ENCODE assay signal across 20 mouse cellular contexts in the genomic region with DNA sequence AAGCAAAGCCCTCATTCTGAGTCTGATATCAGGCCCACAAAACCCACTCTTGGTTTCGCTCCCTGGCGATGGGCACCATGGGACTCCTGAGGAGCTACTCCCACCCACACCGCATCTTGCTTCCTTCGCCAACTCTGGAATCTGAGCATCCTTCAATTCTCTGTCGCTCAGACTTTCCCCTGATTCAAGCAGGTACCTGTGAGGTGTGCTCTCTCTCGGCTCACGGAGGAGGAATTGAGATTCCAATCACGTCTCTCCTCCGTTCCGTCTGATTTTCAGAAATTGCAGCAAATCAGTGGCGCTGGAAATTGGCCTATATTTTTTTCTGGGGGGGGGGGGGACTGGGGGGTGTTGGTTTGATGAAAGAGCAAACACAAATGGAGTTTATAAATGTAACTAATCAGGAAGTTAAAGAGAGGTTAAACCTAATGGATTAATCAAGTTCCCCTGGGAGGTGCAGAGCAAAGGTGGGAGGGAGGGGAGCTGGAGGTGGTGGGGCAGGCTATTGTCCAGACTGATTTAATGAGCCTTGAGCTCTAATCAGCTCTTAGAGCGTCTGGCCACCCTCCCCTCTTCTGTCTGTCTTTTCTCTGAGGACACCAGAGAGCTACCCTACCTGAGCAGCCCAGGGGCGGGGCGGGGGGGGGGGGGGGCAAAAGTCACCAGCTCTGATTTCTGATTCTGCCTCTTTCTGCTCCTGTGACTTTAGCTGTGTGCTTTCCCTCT. TPM values are rescaled to one million over a fixed set of nuclear protein-coding genes. Genes with fewer than 3 reads are reported as not detected.
A peak's percentile ranks its signal among the peaks of the same experiment; 100 is the strongest.
DNase-seq lines count a peak whose midpoint lies in the region; ATAC-seq and TF ChIP-seq lines count a peak whose summit lies in the region.
"Had no signal": no experiment of that assay in that cellular context is flagged by ENCODE, and none has a peak within 500 bp of the region (broad histone marks: within the 10 kb centered on the region; RNA-seq: fewer than 3 reads in every experiment).

No protein-coding gene starts in this region.

- TF ChIP-seq EP300 in heart, adult 2 months (IDR thresholded peaks at IDR 0.05; ENCODE audit: insufficient read depth, low read depth, low read length), result no peak

- DNase-seq in forebrain, embryonic 11.5 days (ENCODE audit: low spot score), result peak; percentile 55
- DNase-seq in forebrain, embryonic 10.5 days (ENCODE audit: extremely low spot score, low spot score), result no peak
- DNase-seq in spleen, adult 12 weeks (ENCODE audit: low spot score), result no peak
- no peak for DNase-seq in cerebellum, postnatal 10 days
- no peak for DNase-seq in heart, adult 2 months
- DNase-seq: adrenal gland, adult 8-10 months; cerebellum, adult 11-12 months; gastrocnemius, postnatal 10 days; heart, postnatal 10 days; kidney, adult 9 months; left cerebral cortex, postnatal 4 days; liver, embryonic 13.5 days had no signal

- TF ChIP-seq POLR2A in heart, adult 2 months (IDR thresholded peaks at IDR 0.05; ENCODE audit: insufficient read depth, low read depth, low read length), result no peak

- no peaks in the 10 kb centered on the region for H3K36me3 ChIP-seq in forebrain, embryonic 11.5 days (ENCODE audit: control insufficient read depth, insufficient read depth, low read length)
- no peaks in the 10 kb centered on the region for H3K36me3 ChIP-seq in forebrain, embryonic 10.5 days (replicated peaks)
- no peaks in the 10 kb centered on the region for H3K36me3 ChIP-seq in forebrain, embryonic 13.5 days (ENCODE audit: poor library complexity, severe bottlenecking)
- no peaks in the 10 kb centered on the region for H3K36me3 ChIP-seq in hindbrain, embryonic 15.5 days
- no peaks in the 10 kb centered on the region for H3K36me3 ChIP-seq in midbrain, embryonic 16.5 days (ENCODE audit: control insufficient read depth, insufficient read depth, low read length)
- no peaks in the 10 kb centered on the region for H3K36me3 ChIP-seq in heart, adult 2 months (ENCODE audit: control insufficient read depth, insufficient read depth, low read length)
- H3K36me3 ChIP-seq: embryonic facial prominence, embryonic 15.5 days; heart, embryonic 10.5 days; liver, embryonic 13.5 days; lung, embryonic 15.5 days had no signal

- TF ChIP-seq CTCF in heart, adult 2 months (IDR thresholded peaks at IDR 0.05), result no peak

- peaks cover 11% of the 10 kb centered on the region for H3K27me3 ChIP-seq in forebrain, embryonic 11.5 days (ENCODE audit: control insufficient read depth, insufficient read depth, low read length)
- H3K27me3 ChIP-seq in forebrain, embryonic 10.5 days (ENCODE audit: poor library complexity, severe bottlenecking), result peaks cover 85% of the 10 kb centered on the region
- peaks cover 34% of the 10 kb centered on the region for H3K27me3 ChIP-seq in forebrain, embryonic 13.5 days
- H3K27me3 ChIP-seq in hindbrain, embryonic 15.5 days, result no peaks in the 10 kb centered on the region
- no peaks in the 10 kb centered on the region for H3K27me3 ChIP-seq in midbrain, embryonic 16.5 days (ENCODE audit: control insufficient read depth, insufficient read depth, low read depth, low read length)
- peaks cover 2% of the 10 kb centered on the region for H3K27me3 ChIP-seq in heart, adult 2 months (ENCODE audit: control insufficient read depth, insufficient read depth, low read length)
- H3K27me3 ChIP-seq: embryonic facial prominence, embryonic 15.5 days; liver, embryonic 13.5 days; lung, embryonic 15.5 days had no signal

- no peaks in the 10 kb centered on the region for H3K4me1 ChIP-seq in forebrain, embryonic 11.5 days (replicated peaks; ENCODE audit: control insufficient read depth, insufficient read depth, low read length)
- H3K4me1 ChIP-seq in forebrain, embryonic 10.5 days, result peaks cover 13% of the 10 kb centered on the region
- peaks cover 13% of the 10 kb centered on the region for H3K4me1 ChIP-seq in forebrain, embryonic 13.5 days
- peaks cover 8% of the 10 kb centered on the region for H3K4me1 ChIP-seq in hindbrain, embryonic 15.5 days (replicated peaks)
- H3K4me1 ChIP-seq in midbrain, embryonic 16.5 days (ENCODE audit: control insufficient read depth, insufficient read depth, low read length), result peaks cover 10% of the 10 kb centered on the region
- H3K4me1 ChIP-seq in heart, adult 2 months (ENCODE audit: control insufficient read depth, insufficient read depth, low read length), result no peaks in the 10 kb centered on the region
- H3K4me1 ChIP-seq: embryonic facial prominence, embryonic 15.5 days; liver, embryonic 13.5 days; lung, embryonic 15.5 days had no signal

- WGBS in forebrain, embryonic 11.5 days, result 9% methylated on average over 14 of the region's 14 CpGs
- WGBS in forebrain, embryonic 10.5 days, result 12% methylated on average over 14 of the region's 14 CpGs
- WGBS in forebrain, embryonic 13.5 days, result 7% methylated on average over 12 of the region's 14 CpGs
- 7% methylated on average over 14 of the region's 14 CpGs for WGBS in hindbrain, embryonic 15.5 days
- 11% methylated on average over 14 of the region's 14 CpGs for whole genome bisulfite sequencing in midbrain, embryonic 16.5 days
- 32% methylated on average over 12 of the region's 14 CpGs for WGBS in heart, adult 2 months

- no peaks in the 10 kb centered on the region for H3K79me2 ChIP-seq in heart, adult 2 months (replicated peaks; ENCODE audit: control insufficient read depth, insufficient read depth, low read length)

- H3K9ac ChIP-seq in forebrain, embryonic 11.5 days (ENCODE audit: low read length), result no peak overlapping the region
- no peak overlapping the region for H3K9ac ChIP-seq in forebrain, embryonic 13.5 days
- H3K9ac ChIP-seq in hindbrain, embryonic 15.5 days, result no peak overlapping the region
- H3K9ac ChIP-seq in midbrain, embryonic 16.5 days (ENCODE audit: low read depth, low read length), result no peak overlapping the region
- H3K9ac ChIP-seq in heart, adult 2 months (ENCODE audit: low read depth, low read length), result no peak overlapping the region
- H3K9ac ChIP-seq: embryonic facial prominence, embryonic 15.5 days; liver, embryonic 13.5 days; lung, embryonic 15.5 days had no signal

- no peak for ATAC-seq in forebrain, embryonic 11.5 days (replicated peaks; ENCODE audit: low FRiP score)
- ATAC-seq in forebrain, embryonic 13.5 days, result no peak; the same call in 1 of the 2 replicates
- ATAC-seq in hindbrain, embryonic 15.5 days (ENCODE audit: low FRiP score, low read depth), result no peak
- ATAC-seq in midbrain, embryonic 16.5 days, result no peak
- ATAC-seq: inflammation-experienced regulatory T-cells, adult 6 months had no signal

- no peaks in the 10 kb centered on the region for H3K9me3 ChIP-seq in forebrain, embryonic 11.5 days (ENCODE audit: control insufficient read depth, low read length)
- H3K9me3 ChIP-seq in forebrain, embryonic 10.5 days, result no peaks in the 10 kb centered on the region
- H3K9me3 ChIP-seq in forebrain, embryonic 13.5 days (replicated peaks), result no peaks in the 10 kb centered on the region
- H3K9me3 ChIP-seq in hindbrain, embryonic 15.5 days, result no peaks in the 10 kb centered on the region
- no peaks in the 10 kb centered on the region for H3K9me3 ChIP-seq in midbrain, embryonic 16.5 days (replicated peaks; ENCODE audit: control insufficient read depth, low read length, poor library complexity, severe bottlenecking)
- H3K9me3 ChIP-seq: embryonic facial prominence, embryonic 15.5 days; heart, embryonic 10.5 days; liver, embryonic 13.5 days; lung, embryonic 15.5 days had no signal

- no peak overlapping the region for H3K27ac ChIP-seq in forebrain, embryonic 11.5 days (ENCODE audit: low read depth, low read length)
- H3K27ac ChIP-seq in forebrain, embryonic 10.5 days, result no peak overlapping the region
- no peak overlapping the region for H3K27ac ChIP-seq in forebrain, embryonic 13.5 days
- H3K27ac ChIP-seq in hindbrain, embryonic 15.5 days (replicated peaks), result no peak overlapping the region
- H3K27ac ChIP-seq in midbrain, embryonic 16.5 days (ENCODE audit: low read length), result peak overlapping the region; percentile 55
- H3K27ac ChIP-seq in heart, adult 2 months, result no peak overlapping the region
- H3K27ac ChIP-seq: embryonic facial prominence, embryonic 15.5 days; heart, embryonic 10.5 days; liver, embryonic 13.5 days; lung, embryonic 15.5 days had no signal

- H3K4me2 ChIP-seq in forebrain, embryonic 11.5 days (ENCODE audit: low read depth, low read length, severe bottlenecking), result no peak overlapping the region
- H3K4me2 ChIP-seq in forebrain, embryonic 13.5 days, result peak overlapping the region; percentile 18
- H3K4me2 ChIP-seq in hindbrain, embryonic 15.5 days, result peak overlapping the region; percentile 28
- H3K4me2 ChIP-seq in midbrain, embryonic 16.5 days (ENCODE audit: low read length), result peak overlapping the region; percentile 30
- H3K4me2 ChIP-seq: embryonic facial prominence, embryonic 15.5 days; liver, embryonic 13.5 days; lung, embryonic 15.5 days had no signal

- no peak overlapping the region for H3K4me3 ChIP-seq in forebrain, embryonic 11.5 days (ENCODE audit: low read depth, low read length)
- H3K4me3 ChIP-seq in forebrain, embryonic 10.5 days, result no peak overlapping the region
- H3K4me3 ChIP-seq in forebrain, embryonic 13.5 days, result no peak overlapping the region
- no peak overlapping the region for H3K4me3 ChIP-seq in hindbrain, embryonic 15.5 days
- no peak overlapping the region for H3K4me3 ChIP-seq in midbrain, embryonic 16.5 days (ENCODE audit: low read depth, low read length)
- H3K4me3 ChIP-seq in heart, adult 2 months, result no peak overlapping the region
- H3K4me3 ChIP-seq: embryonic facial prominence, embryonic 15.5 days; heart, embryonic 10.5 days; liver, embryonic 13.5 days; lung, embryonic 15.5 days had no signal

- intact Hi-C loops in heart, adult 2 months (cut with DNase I), result no loop called here

RNA-seq across cellular contexts. Expression of gene Ccdc60, which starts 53.6 kb away (rescaled TPM):
- polyA plus RNA-seq in forebrain, embryonic 11.5 days (2014; fragmentation: Nextera tagmentation; extraction: Ambion mirVana), result 0.92 and 1.6 TPM in 2 replicates
- polyA plus RNA-seq in forebrain, embryonic 10.5 days (2016; fragmentation: Nextera tagmentation; extraction: Ambion mirVana), result 0.47 and 0.66 TPM in 2 replicates
- 0.58 and 1.3 TPM in 2 replicates for polyA plus RNA-seq in forebrain, embryonic 13.5 days (2015; fragmentation: Nextera tagmentation; extraction: Ambion mirVana)
- 2.5 and 2.8 TPM in 2 replicates for polyA plus RNA-seq in hindbrain, embryonic 15.5 days (2015; fragmentation: Nextera tagmentation; extraction: Ambion mirVana)
- polyA plus RNA-seq in midbrain, embryonic 16.5 days (2015; fragmentation: Nextera tagmentation; extraction: Ambion mirVana), result 2.7 and 3.1 TPM in 2 replicates
- not detected for total RNA-seq in heart, adult 2 months (2021)
- 0.08 TPM in 1 of 2 replicates, not detected in the other for polyA plus RNA-seq in heart, adult 2 months (2012; rRNA removed)
- total RNA-seq: adrenal gland, adult 8-10 months; gastrocnemius, postnatal 10 days; heart, postnatal 10 days had no signal
- polyA plus RNA-seq: spleen, adult 2 months had no signal
